Mouse (Mus musculus) lung, postnatal 0 days (tissue): ENCODE measurements around the gene Fam183b. TPM values are rescaled to one million over a fixed set of nuclear protein-coding genes. Genes with fewer than 3 reads are reported as not detected.
"Not testable (repeated sequence)": the region's sequence is repeated elsewhere in the genome, so short reads cannot be mapped to it uniquely, and the experiment has no call there.

Source experiments
- ATAC-seq: fragments of 200-750 bp; cut with Nextera tagmentation; 2 replicates; pipeline ENCODE4 v1.8.0; 2017; ENCODE audit warnings: moderate library complexity
- DNase-seq: peaks from one replicate; pipeline ENCODE4 v3.0.0-alpha.2; 2016; ENCODE audit warnings: low spot score
- H3K27ac ChIP-seq: fragments of 300-500 bp; sonication (generic); 2 replicates; pipeline ENCODE4 v1.5.1; 2014; ENCODE audit warnings: antibody characterized with exemption, mild to moderate bottlenecking, low read length, mixed read lengths
- H3K27me3 ChIP-seq: fragments of 300-500 bp; sonication (generic); replicated peaks from 2 replicates; pipeline ENCODE4 v1.6.1; 2014; ENCODE audit warnings: low read length, mixed read lengths; ENCODE audit not compliant: insufficient read depth
- H3K36me3 ChIP-seq: fragments of 300-500 bp; sonication (generic); 2 replicates; pipeline ENCODE4 v1.6.1; 2014; ENCODE audit warnings: low read length, mixed read lengths; ENCODE audit not compliant: insufficient read depth
- H3K4me1 ChIP-seq: fragments of 300-500 bp; sonication (generic); 2 replicates; pipeline ENCODE4 v1.6.1; 2014; ENCODE audit warnings: antibody characterized with exemption, low read depth, low read length, mixed read lengths; ENCODE audit not compliant: insufficient read depth
- H3K4me2 ChIP-seq: fragments of 300-500 bp; sonication (generic); replicated peaks from 2 replicates; pipeline ENCODE4 v1.6.1; 2014; ENCODE audit warnings: low read depth, mild to moderate bottlenecking, low read length, moderate library complexity, mixed read lengths
- H3K4me3 ChIP-seq: fragments of 300-500 bp; sonication (generic); 2 replicates; pipeline ENCODE4 v1.5.1; 2014; ENCODE audit warnings: low read depth, low read length
- H3K9ac ChIP-seq: fragments of 300-500 bp; sonication (generic); replicated peaks from 2 replicates; pipeline ENCODE4 v1.6.1; 2014; ENCODE audit warnings: low read depth, mild to moderate bottlenecking
- H3K9me3 ChIP-seq: fragments of 300-500 bp; sonication (generic); 2 replicates; pipeline ENCODE4 v1.6.1; 2016; ENCODE audit warnings: low read length, mixed read lengths
- CTCF ChIP-seq: IDR thresholded peaks from 2 replicates; pipeline ENCODE4 v1.5.1; 2016; ENCODE audit warnings: antibody characterized with exemption, mild to moderate bottlenecking
- EP300 ChIP-seq: IDR thresholded peaks from 2 replicates; pipeline ENCODE4 v1.6.1; 2016; ENCODE audit warnings: antibody characterized with exemption, mild to moderate bottlenecking, control low read depth
- WGBS: fragments of 180-500 bp; shearing (Covaris S2); extraction: QIAGEN DNeasy Blood & Tissue Kit; methylation state at CpG from one replicate; pipeline ENCODE4 v1.1.7; 2014; 5-methylcytosine and 5-hydroxymethylcytosine counted together
- polyA plus RNA-seq: library from polyadenylated mRNA; unstranded; fragments of >200 nt; fragmentation: Nextera tagmentation; extraction: Ambion mirVana; gene quantifications from 2 replicates; pipeline ENCODE4 v1.2.1, GENCODE M21; 2015

Gene Fam183b
- 31.4 and 36.1 TPM in 2 replicates for polyA plus RNA-seq

DNA sequence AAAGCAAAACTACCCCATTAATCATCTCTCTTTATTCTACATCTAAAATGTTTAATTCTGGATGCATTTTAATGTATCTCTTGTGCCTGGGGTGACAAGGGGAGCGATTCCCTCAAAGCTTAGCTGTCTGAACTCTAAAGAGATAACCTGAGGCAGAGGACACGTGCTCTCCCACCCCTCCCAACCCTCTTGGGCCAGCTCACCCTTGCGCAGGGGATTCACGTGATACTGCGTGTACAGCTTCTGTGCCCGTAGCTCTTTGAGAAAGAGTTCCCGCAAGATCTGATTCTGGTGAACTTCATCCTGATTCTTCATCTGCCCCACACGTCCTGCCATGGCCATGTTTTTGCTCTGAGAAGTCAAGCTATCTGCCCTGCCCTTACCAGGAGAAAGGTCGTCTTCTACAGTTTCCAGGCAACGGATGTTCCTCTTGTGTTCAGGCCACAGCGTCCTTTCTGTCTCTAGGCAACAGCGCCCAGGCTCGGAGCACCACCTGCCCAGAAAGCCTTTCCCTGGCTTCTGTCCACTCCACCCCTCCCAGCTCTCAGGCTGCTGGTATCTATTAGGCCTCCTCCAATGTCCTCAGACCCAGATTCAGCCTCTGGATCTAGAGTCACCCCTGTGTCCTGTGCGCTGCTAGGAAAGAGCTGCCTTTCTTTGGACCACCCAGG lies at the start of gene Fam183b:
TSS of gene Fam183b (minus strand) at position 403 of the 671 bp plus-strand sequence.
- DNase-seq, result peak; percentile 17
- WGBS, result 8% methylated on average over 14 of the region's 14 CpGs
- Histone ChIP-seq H3K4me3 (no peak within 1 kb of the TSS), H3K36me3 (no peaks in the 10 kb centered on the region), H3K4me2 (0 out of 2 replicates have a peak within 1 kb of the TSS, but pooled peaks have one; percentile 8), H3K27me3 (no peaks in the 10 kb centered on the region), H3K9me3 (no peaks in the 10 kb centered on the region), H3K4me1 (no peaks in the 10 kb centered on the region), H3K27ac (no peak within 1 kb of the TSS), H3K9ac (no peak within 1 kb of the TSS)
- ATAC-seq, result no peak; the same call in 1 of the 2 replicates
- TF ChIP-seq CTCF, result no peak
- TF ChIP-seq EP300, result no peak

DNA sequence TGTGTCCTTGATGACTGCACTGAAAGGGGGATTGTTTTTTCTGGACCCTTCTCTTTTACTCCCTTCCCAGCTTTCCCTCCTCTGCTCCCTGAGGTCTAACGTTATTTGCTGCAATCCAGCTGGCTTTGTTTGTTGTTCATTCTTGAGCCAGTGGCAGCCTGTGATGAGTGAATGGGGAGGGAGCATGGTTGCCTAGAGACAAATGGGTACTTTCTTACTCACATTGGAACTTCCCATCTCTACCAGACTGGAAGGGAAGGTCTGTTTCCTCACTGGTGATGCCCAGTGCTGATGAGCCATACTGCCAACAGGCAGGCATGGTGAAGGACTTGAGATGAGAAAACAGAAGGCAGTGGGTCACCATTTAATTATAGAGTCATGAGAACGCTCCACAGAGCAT lies 48.0 kb upstream of the Fam183b start:
- H3K36me3 ChIP-seq, result peaks cover 11% of the 10 kb centered on the region; the same call in 1 of the 2 replicates
- H3K9me3 ChIP-seq, result no peaks in the 10 kb centered on the region
- H3K27ac ChIP-seq, result no peak overlapping the region
- ATAC-seq (no peak), DNase-seq (peak; percentile 11)
- no peak overlapping the region for H3K4me2 ChIP-seq
- no peak overlapping the region for H3K4me3 ChIP-seq
- peaks cover 6% of the 10 kb centered on the region; the same call in 1 of the 2 replicates for H3K4me1 ChIP-seq
- WGBS, result 57% methylated on average over 2 of the region's 2 CpGs
- no peak overlapping the region for H3K9ac ChIP-seq
- TF ChIP-seq EP300 (no peak), CTCF (no peak)
- no peaks in the 10 kb centered on the region for H3K27me3 ChIP-seq

GRCm38 (mm10) chr11:58847636-58848035 lies 45.9 kb upstream of the Fam183b start:
- H3K27ac ChIP-seq, result no peak overlapping the region
- DNase-seq (peak; percentile 18), ATAC-seq (no peak)
- H3K36me3 ChIP-seq, result 0 out of 2 replicates have a peak, but pooled peaks cover 11% of the 10 kb centered on the region
- no peaks in the 10 kb centered on the region for H3K27me3 ChIP-seq
- 36% methylated on average over 9 of the region's 9 CpGs for WGBS
- H3K9me3 ChIP-seq, result no peaks in the 10 kb centered on the region
- no peak for TF ChIP-seq CTCF
- TF ChIP-seq EP300, result no peak
- peak overlapping the region; percentile 69 for H3K9ac ChIP-seq
- peak overlapping the region; percentile 63 for H3K4me2 ChIP-seq
- peaks cover 6% of the 10 kb centered on the region; the same call in 1 of the 2 replicates for H3K4me1 ChIP-seq
- peak overlapping the region; percentile 71 for H3K4me3 ChIP-seq

DNA sequence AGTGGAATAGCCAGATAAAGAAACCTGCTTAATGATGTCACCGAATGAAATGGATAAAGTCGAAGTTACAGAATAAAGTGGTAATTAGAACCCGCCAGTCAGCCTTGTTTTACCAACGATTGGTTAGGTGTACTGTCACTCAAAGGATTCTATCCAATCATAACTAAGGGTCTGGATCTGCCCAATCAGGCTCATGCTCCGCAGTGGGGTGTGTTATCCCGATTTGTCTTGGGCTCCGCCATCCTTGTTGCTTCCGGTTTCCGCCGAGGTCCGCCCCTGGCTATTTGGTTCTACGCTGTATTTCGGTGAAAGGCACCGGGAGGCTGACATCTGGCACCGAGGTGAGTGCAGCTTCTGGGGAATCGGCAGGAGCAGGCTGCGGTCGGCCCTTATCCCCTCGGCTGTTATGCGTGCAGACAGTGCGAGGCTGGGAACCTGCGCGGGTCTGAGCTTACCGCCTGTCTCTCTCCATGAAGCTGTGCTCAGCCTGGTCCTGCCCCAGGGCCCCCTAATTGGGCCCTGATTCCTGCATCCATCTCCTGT lies 45.2 kb upstream of the Fam183b start, which contains the start of gene Gm12258:
TSS of gene Gm12258 (plus strand) at position 240 of the 543 bp plus-strand sequence.
- 1% methylated on average over 24 of the region's 24 CpGs for WGBS

GRCm38 (mm10) chr11:58838951-58839350 lies 37.2 kb upstream of the Fam183b start, which contains the start of gene Olfr311:
Olfr311 (plus strand) TSS chr11:58839251.
- H3K27ac ChIP-seq, H3K4me2 ChIP-seq, ATAC-seq, H3K9ac ChIP-seq, H3K36me3 ChIP-seq, H3K4me1 ChIP-seq, H3K4me3 ChIP-seq, DNase-seq, H3K27me3 ChIP-seq, H3K9me3 ChIP-seq: not testable (repeated sequence)

More for the DNA sequence above, 45.2 kb upstream of the Fam183b start, which contains the start of gene Gm12258:
- Histone ChIP-seq H3K4me3 (peak within 1 kb of the TSS; percentile 71), H3K4me2 (peak within 1 kb of the TSS; percentile 63), H3K27me3 (no peaks in the 10 kb centered on the region), H3K36me3 (0 out of 2 replicates have a peak, but pooled peaks cover 11% of the 10 kb centered on the region), H3K4me1 (peaks cover 6% of the 10 kb centered on the region; the same call in 1 of the 2 replicates), H3K9ac (peak within 1 kb of the TSS; percentile 69), H3K9me3 (no peaks in the 10 kb centered on the region), H3K27ac (no peak within 1 kb of the TSS; the same call in 1 of the 2 replicates)
- ATAC-seq (peak; percentile 100), DNase-seq (peak; percentile 97)
- peak; percentile 7; the same call in 1 of the 2 replicates for TF ChIP-seq EP300
- no peak for TF ChIP-seq CTCF

DNA sequence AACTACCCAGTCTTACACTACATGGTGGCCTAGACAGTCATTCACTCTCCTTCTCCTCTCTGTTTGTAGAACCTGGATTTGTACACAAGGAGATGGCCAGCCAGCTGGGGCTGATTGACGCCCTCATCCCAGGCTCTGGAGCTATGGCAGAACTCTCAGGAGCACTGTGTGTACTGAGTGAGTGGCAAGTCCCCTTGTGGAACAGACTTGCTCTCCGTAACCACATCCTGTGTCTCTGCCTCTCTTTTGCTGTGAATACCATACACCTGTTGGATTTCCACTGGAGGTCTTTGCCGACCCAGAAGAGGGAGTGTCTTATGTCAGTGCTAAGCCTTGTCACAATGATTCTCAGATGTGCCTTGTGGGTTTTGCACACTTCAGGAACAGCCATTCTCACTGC lies 30.8 kb upstream of the Fam183b start:
- H3K4me3 ChIP-seq, H3K9ac ChIP-seq, H3K36me3 ChIP-seq, H3K4me1 ChIP-seq, H3K27ac ChIP-seq, DNase-seq, H3K4me2 ChIP-seq, ATAC-seq, H3K9me3 ChIP-seq, H3K27me3 ChIP-seq: not testable (repeated sequence)
- 61% methylated on average over 3 of the region's 3 CpGs for WGBS
